Mouse (Mus musculus): ENCODE data around the gene Cacng6. TPM values are rescaled to one million over a fixed set of nuclear protein-coding genes. Genes with fewer than 3 reads are reported as not detected.
A peak's percentile ranks its signal among the peaks of the same experiment; 100 is the strongest.

The Cacng6 gene
- polyA plus RNA-seq, 1 experiment from 2014 or later = 9.6 TPM

DNA sequence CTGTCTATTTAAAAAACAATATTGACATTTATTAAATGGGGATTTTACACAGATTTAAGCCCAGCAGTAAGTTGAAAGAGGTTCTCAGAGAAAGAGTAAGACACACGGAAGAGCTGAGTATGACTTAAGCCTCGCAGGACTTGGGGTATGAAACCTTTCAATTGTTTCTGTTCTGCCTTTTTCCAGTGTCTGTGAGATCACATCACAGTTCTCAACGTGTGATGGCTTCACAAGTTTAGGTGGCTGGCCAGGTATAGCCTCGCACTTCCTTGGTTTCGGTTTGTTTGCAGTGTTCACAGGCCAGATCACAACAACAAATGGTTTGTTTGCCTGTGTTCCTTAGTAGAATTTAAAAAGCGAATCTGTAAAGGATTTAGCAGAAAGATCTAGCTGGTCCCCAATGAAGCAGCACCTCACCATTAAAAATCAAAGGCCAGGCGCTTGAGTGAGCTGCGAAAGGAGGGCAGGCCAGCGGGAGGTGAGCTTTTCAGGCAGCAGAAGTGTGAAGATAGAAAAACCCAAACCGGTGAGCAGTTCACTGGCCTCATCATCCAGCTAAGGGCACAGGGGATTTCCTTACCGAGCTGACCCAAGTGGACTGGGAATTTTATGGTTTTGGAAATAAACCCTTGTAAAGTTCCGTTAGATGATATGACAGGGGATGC is 29.0 kb downstream of the Cacng6 start:
- DNase-seq (ENCODE audit: low spot score) = peak; percentile 36
- 38% methylated on average over 12 of the region's 12 CpGs for WGBS
- H3K9me3 ChIP-seq = no peaks in the 10 kb centered on the region

DNA sequence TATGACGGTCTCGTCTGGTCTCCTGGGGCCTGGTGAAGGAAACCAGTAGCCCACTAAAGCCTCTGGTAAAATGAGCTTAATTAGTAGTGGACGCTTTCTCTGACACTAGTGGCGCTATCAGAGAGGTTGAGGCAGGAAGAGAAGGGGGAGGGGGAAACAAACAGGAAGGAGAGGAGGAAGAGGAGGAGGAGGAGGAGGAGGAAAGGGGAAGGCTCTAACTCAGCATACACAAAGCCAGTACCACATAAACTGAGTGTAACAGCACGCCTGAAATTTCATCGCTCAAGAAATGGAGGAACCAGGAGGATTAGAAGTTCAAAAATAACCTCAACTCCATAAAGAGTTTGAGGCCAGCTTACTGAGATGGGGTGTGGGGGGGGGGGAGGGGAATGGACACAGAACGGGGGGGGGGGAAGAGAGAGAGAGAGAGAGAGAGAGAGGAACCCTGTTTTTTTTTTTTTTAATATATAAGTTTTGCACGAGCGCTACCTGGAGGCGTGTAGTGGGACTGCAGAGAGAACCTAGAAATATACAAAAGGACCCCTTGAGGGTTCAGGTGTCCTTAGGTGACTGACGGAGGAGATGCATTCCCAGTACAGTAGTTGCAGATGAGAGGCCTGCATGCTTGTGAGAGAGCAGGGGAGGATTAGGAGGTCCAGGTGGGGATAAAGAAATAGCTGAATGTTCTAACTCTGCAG is 29.6 kb downstream of the Cacng6 start:
- no peaks in the 10 kb centered on the region for H3K36me3 ChIP-seq
- no peak overlapping the region for H3K27ac ChIP-seq
- 0 out of 2 replicates have a peak, but pooled peaks cover 4% of the 10 kb centered on the region for H3K4me1 ChIP-seq
- H3K4me3 ChIP-seq = no peak overlapping the region
- peak; percentile 46 for DNase-seq (ENCODE audit: low spot score)
- WGBS = 46% methylated on average over 11 of the region's 11 CpGs
- H3K27me3 ChIP-seq (ENCODE audit: insufficient read depth, poor library complexity, severe bottlenecking) = peaks cover 11% of the 10 kb centered on the region; the same call in 1 of the 2 replicates
- H3K9me3 ChIP-seq = no peaks in the 10 kb centered on the region

More for the DNA sequence above, 29.0 kb downstream of the Cacng6 start:
- Histone ChIP-seq H3K27me3 (ENCODE audit: insufficient read depth, poor library complexity, severe bottlenecking) (peaks cover 11% of the 10 kb centered on the region; the same call in 1 of the 2 replicates), H3K4me3 (no peak overlapping the region), H3K36me3 (no peaks in the 10 kb centered on the region), H3K27ac (no peak overlapping the region), H3K4me1 (0 out of 2 replicates have a peak, but pooled peaks cover 4% of the 10 kb centered on the region)

DNA sequence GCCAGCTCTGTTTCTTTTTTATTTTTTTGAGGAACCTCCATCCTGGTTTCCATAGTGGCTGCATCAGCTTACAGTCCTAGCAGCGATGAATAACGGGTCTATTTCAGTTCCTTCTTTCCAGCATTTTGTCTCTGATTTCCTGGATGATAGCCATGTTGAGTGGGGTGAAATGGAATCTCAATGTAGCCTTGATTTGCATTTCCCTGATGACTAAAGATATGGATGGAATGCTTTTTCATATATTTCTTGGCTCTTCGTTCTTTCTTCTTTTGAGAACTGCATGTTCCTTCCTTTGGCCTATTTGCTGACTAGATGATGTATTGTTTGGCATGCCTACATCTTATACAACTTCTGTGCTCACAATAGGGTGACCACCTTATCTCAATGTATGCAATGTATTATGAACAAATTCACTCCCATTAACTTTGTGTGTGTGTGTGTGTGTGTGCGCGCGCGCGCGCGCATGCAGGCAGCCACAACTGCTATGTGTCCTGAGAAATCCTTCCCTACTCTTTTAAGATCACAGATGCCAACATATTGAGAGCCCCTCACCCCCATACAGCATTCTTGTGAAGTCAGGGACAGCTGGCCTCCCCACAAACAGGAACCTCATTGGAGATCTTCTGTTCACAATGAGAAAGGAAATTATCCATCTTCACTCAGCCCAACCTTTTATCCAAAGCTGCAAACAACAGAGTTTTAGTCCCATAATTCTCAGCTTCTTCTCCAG is 33.3 kb downstream of the Cacng6 start:
- Histone ChIP-seq H3K4me1 (0 out of 2 replicates have a peak, but pooled peaks cover 4% of the 10 kb centered on the region), H3K9me3 (no peaks in the 10 kb centered on the region), H3K4me3 (no peak overlapping the region), H3K36me3 (no peaks in the 10 kb centered on the region), H3K27me3 (ENCODE audit: insufficient read depth, poor library complexity, severe bottlenecking) (no peaks in the 10 kb centered on the region), H3K27ac (no peak overlapping the region)
- 95% methylated on average over 10 of the region's 10 CpGs for WGBS
- no peak for DNase-seq (ENCODE audit: low spot score)

DNA sequence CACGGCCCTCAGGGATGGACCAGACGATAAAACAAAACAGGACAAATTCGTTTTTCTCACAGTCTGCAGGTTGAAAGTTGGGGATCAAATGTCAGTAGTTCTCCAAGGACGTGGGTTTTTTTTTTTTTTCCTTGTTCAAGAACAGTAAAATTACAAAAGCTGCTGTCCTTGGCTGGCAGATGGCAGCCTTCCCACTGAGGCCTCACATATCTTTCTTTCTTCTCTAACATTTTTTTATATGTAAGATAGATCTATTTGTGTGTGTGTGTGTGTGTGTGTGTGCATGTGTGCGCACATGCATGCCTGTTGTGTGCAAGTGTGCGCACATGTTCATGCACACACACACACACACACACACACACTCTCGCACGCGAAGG is 33.8 kb downstream of the Cacng6 start:
- H3K9me3 ChIP-seq = no peaks in the 10 kb centered on the region
- DNase-seq (ENCODE audit: low spot score) = no peak
- H3K36me3 ChIP-seq = no peaks in the 10 kb centered on the region
- 0 out of 2 replicates have a peak, but pooled peaks cover 4% of the 10 kb centered on the region for H3K4me1 ChIP-seq
- H3K27me3 ChIP-seq (ENCODE audit: insufficient read depth, poor library complexity, severe bottlenecking) = no peaks in the 10 kb centered on the region
- 78% methylated on average over 9 of the region's 9 CpGs for WGBS
- H3K4me3 ChIP-seq = no peak overlapping the region
- H3K27ac ChIP-seq = no peak overlapping the region

DNA sequence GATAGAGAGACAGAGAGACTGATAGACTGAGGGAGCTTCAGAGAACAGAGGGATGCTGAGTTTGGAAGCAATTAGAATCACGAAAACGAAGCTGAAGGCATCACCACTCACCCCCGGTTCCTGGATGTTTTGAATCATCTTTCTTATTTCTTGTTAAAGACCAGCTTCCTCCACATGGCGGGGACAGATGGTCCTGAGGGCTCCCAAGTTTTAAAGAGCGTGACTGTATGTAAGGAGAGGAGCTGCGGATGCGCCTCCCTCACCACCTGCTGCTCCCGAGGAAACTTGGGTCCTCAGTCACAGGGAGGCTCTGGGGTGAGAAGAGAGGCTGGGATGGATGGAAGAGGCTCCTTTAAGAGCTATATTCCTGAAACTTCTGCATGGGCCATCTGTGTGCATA is 36.3 kb downstream of the Cacng6 start:
- no peak overlapping the region for H3K27ac ChIP-seq
- H3K9me3 ChIP-seq = no peaks in the 10 kb centered on the region
- DNase-seq (ENCODE audit: low spot score) = peak; percentile 27
- H3K27me3 ChIP-seq (ENCODE audit: insufficient read depth, poor library complexity, severe bottlenecking) = no peaks in the 10 kb centered on the region
- WGBS = 83% methylated on average over 8 of the region's 8 CpGs
- no peaks in the 10 kb centered on the region for H3K4me1 ChIP-seq
- no peak overlapping the region for H3K4me3 ChIP-seq
- no peaks in the 10 kb centered on the region for H3K36me3 ChIP-seq

DNA sequence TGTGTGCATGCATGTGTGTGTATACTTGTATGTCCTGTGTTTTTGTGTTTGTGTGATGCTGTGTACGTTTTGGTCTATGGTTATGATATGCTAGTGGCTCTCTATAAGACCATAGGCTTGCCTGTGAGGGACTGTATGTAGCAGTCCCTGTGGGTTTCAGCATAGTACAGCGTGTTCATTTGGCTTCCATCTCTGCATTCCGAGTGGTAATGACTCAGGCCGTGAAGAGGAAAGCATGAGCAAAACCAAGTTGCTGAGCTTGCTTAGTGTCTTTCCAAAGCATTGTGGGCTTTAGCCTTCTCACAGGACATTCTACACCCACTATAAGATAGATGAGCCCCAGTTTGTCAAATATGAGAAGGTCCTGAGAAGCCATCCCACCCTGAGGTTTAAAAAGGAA is 39.3 kb downstream of the Cacng6 start:
- Histone ChIP-seq H3K9me3 (no peaks in the 10 kb centered on the region), H3K36me3 (no peaks in the 10 kb centered on the region), H3K4me3 (no peak overlapping the region), H3K27me3 (ENCODE audit: insufficient read depth, poor library complexity, severe bottlenecking) (no peaks in the 10 kb centered on the region), H3K4me1 (no peaks in the 10 kb centered on the region), H3K27ac (no peak overlapping the region)
- peak; percentile 20 for DNase-seq (ENCODE audit: low spot score)
- 84% methylated on average over 4 of the region's 4 CpGs for WGBS

DNA sequence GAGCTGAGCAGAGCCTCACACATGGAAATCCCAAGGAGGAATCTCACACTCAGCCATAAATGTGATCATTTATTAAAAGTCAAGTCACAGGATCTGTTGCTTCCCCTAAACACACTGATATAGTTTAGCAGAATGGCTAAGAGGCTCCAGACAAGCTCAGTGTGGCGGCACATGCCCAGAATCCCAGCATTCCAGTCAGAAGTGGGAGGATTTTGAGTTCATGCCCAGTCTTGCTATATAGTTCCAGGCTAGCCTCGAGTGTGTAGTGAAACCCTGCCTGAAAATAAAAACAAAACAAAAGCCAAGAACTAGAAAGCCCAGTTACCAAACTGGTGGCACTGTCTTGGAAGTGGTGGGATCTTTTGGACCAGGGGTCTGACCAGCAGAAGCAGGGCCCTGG is 44.6 kb downstream of the Cacng6 start:
- no peaks in the 10 kb centered on the region for H3K36me3 ChIP-seq
- no peaks in the 10 kb centered on the region for H3K9me3 ChIP-seq
- no peaks in the 10 kb centered on the region for H3K27me3 ChIP-seq (ENCODE audit: insufficient read depth, poor library complexity, severe bottlenecking)
- WGBS = 62% methylated on average over 2 of the region's 2 CpGs
- H3K4me3 ChIP-seq = no peak overlapping the region
- H3K27ac ChIP-seq = no peak overlapping the region
- H3K4me1 ChIP-seq = no peaks in the 10 kb centered on the region
- DNase-seq (ENCODE audit: low spot score) = peak; percentile 30

DNA sequence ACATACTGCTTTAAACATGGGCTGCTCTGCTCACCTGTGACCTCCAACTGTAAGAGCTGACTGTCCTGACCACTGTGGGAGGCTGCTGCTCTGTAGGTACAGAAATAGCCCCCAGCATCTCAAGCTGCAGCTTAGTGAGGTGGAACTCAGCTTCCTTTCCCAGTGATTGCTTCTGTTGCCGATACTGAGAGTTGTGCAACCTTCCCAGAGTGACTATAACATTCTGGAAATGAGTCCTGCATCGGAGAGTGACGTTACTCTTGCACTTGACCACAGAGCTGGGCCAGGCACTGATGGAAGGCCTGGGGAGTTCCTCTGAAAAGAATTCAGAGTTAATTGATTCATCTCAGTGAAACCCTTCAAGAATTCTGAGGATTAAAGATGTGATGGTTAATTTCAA is 48.8 kb downstream of the Cacng6 start:
- WGBS = 81% methylated on average over 3 of the region's 3 CpGs
- Histone ChIP-seq H3K4me3 (no peak overlapping the region), H3K4me1 (peaks cover 9% of the 10 kb centered on the region; the same call in 1 of the 2 replicates), H3K9me3 (no peaks in the 10 kb centered on the region), H3K27me3 (ENCODE audit: insufficient read depth, poor library complexity, severe bottlenecking) (no peaks in the 10 kb centered on the region), H3K27ac (no peak overlapping the region), H3K36me3 (no peaks in the 10 kb centered on the region)
- peak; percentile 42 for DNase-seq (ENCODE audit: low spot score)

DNA sequence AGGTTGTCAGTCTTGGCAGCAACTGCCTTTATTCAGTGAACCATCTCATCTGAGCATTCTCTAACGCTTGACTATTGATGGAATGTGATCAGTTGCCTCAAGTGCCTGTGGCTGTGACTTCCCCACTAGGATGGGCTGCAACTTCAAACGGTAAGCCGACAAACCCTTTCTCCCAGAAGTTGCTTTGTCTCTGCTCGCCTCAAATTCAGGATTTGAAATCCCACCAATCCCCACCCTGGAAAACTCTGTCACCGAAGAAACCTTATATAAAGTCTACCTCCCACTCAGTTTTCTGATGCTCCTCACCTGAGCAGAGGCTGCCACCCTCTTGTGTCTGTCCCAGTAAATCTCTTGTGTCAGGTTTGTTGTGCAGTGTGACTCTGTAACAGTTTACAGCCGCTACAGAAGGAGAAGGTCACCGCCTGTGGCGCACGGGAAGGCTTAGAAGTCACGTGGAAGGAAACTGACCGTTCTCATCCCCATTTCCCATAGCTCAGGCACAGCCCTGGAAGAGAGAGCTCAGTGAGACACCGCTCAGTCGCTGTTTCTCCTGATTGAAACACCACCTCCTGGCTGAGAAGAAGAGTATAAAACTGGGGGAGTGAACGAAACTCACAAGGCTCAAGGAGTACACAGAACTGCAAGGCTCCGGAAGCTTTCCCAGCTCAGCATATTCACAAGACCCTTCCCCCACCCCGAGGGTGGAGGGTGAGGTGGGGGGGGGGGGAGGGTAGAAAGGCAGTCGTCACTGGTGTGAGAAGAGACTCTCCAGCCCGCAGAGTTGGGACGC is 50.5 kb downstream of the Cacng6 start:
- Histone ChIP-seq H3K36me3 (no peaks in the 10 kb centered on the region), H3K27me3 (ENCODE audit: insufficient read depth, poor library complexity, severe bottlenecking) (no peaks in the 10 kb centered on the region), H3K27ac (peak overlapping the region; percentile 24), H3K9me3 (no peaks in the 10 kb centered on the region), H3K4me3 (peak overlapping the region; percentile 49), H3K4me1 (peaks cover 9% of the 10 kb centered on the region; the same call in 1 of the 2 replicates)
- peak; percentile 78 for DNase-seq (ENCODE audit: low spot score)
- 4% methylated on average over 19 of the region's 19 CpGs for WGBS

DNA sequence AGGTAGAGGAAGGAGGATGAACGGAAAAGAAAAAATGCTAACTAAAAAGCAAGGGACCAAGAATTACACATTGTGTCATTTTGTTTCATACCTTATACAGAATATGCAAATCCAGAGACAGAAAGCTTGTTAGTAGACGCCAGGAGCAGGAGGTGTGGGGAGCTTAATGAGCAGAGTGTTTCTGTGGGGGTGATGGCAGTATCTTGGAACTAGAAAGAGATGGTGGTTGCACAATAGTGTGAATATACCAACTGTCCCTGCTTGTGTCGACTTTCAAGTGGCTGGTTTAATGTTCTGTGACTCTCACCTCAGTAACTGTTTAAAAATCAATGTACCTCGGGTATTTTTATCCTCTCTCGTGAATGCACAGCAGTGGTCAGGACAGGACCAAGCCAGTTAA is 52.7 kb downstream of the Cacng6 start:
- Histone ChIP-seq H3K36me3 (no peaks in the 10 kb centered on the region), H3K9me3 (peaks cover 7% of the 10 kb centered on the region), H3K4me1 (peaks cover 9% of the 10 kb centered on the region; the same call in 1 of the 2 replicates), H3K27me3 (ENCODE audit: insufficient read depth, poor library complexity, severe bottlenecking) (no peaks in the 10 kb centered on the region), H3K27ac (no peak overlapping the region), H3K4me3 (no peak overlapping the region)
- DNase-seq (ENCODE audit: low spot score) = no peak
- 67% methylated on average over 5 of the region's 5 CpGs for WGBS

DNA sequence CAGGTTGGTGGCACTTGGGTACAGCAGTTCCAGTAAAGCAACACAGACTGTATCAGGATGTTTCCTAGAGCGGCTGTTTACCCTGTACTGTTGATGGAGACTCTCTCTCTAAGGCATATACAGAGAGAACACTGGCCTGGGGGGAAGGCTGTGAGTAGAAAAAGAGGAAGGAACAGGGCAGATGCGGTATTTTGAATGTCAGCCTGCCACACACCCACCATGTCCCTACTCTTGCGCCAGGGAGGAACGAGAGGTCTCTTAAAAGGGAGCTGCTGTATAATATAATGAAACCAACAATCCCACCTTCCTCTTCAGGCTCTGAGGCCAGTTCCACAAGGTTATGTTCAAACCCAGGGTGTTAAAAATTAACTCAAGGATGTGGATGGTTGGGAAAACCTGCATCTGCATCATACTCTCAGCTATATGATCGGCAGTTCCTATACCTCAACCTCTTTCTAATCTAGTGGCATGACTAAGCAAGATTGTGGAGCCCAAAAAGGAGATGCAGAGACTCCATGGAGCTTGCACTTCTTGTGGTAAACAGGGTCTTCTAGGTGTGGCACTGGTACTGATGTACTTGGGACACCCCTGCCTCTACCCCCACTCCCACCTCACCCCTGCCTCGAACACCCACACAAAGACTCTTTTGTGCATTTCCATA is 58.1 kb downstream of the Cacng6 start:
- H3K4me3 ChIP-seq = no peak overlapping the region
- H3K4me1 ChIP-seq = no peaks in the 10 kb centered on the region
- H3K27ac ChIP-seq = no peak overlapping the region
- H3K27me3 ChIP-seq (ENCODE audit: insufficient read depth, poor library complexity, severe bottlenecking) = no peaks in the 10 kb centered on the region
- no peaks in the 10 kb centered on the region for H3K36me3 ChIP-seq
- peaks cover 7% of the 10 kb centered on the region for H3K9me3 ChIP-seq
- no peak for DNase-seq (ENCODE audit: low spot score)
- 84% methylated on average over 6 of the region's 6 CpGs for WGBS

All from heart, embryonic 10.5 days (tissue).